28 mouse cellular contexts compared by ENCODE assay signal in genomic region chrX:98628666-98629404, GRCm38 (mm10).
DNase-seq lines count a peak whose midpoint lies in the region; ATAC-seq lines count a peak whose summit lies in the region.
"Had no signal": no experiment of that assay in that cellular context is flagged by ENCODE, and none has a peak within 500 bp of the region (broad histone marks: within the 10 kb centered on the region; RNA-seq: fewer than 3 reads in every experiment).

No protein-coding gene starts in this region.

- H3K27me3 ChIP-seq in midbrain, embryonic 12.5 days = no peaks in the 10 kb centered on the region
- H3K27me3 ChIP-seq in midbrain, embryonic 11.5 days (ENCODE audit: control insufficient read depth, insufficient read depth, low read length) = no peaks in the 10 kb centered on the region; the same call in 1 of the 2 replicates
- peaks cover 2% of the 10 kb centered on the region; the same call in 1 of the 2 replicates for H3K27me3 ChIP-seq in forebrain, embryonic 11.5 days (ENCODE audit: control insufficient read depth, insufficient read depth, low read length)
- no peaks in the 10 kb centered on the region; the same call in 1 of the 2 replicates for H3K27me3 ChIP-seq in forebrain, embryonic 15.5 days
- H3K27me3 ChIP-seq: embryonic facial prominence, embryonic 13.5 days; heart, embryonic 15.5 days; intestine, embryonic 15.5 days; midbrain, embryonic 15.5 days; neural tube, embryonic 15.5 days had no signal

- H3K36me3 ChIP-seq in midbrain, embryonic 12.5 days = no peaks in the 10 kb centered on the region
- no peaks in the 10 kb centered on the region for H3K36me3 ChIP-seq in midbrain, embryonic 11.5 days (ENCODE audit: control insufficient read depth, insufficient read depth, low read length)
- no peaks in the 10 kb centered on the region for H3K36me3 ChIP-seq in forebrain, embryonic 11.5 days (ENCODE audit: control insufficient read depth, insufficient read depth, low read length)
- H3K36me3 ChIP-seq in forebrain, embryonic 15.5 days = no peaks in the 10 kb centered on the region
- H3K36me3 ChIP-seq: embryonic facial prominence, embryonic 13.5 days; heart, embryonic 10.5 days; heart, embryonic 15.5 days; intestine, embryonic 15.5 days; midbrain, embryonic 15.5 days; neural tube, embryonic 15.5 days had no signal

- no peak overlapping the region for H3K9ac ChIP-seq in midbrain, embryonic 12.5 days (replicated peaks)
- no peak overlapping the region for H3K9ac ChIP-seq in midbrain, embryonic 11.5 days (ENCODE audit: low read length)
- no peak overlapping the region for H3K9ac ChIP-seq in forebrain, embryonic 11.5 days (ENCODE audit: low read length)
- no peak overlapping the region for H3K9ac ChIP-seq in forebrain, embryonic 15.5 days (replicated peaks)
- H3K9ac ChIP-seq: embryonic facial prominence, embryonic 13.5 days; heart, embryonic 15.5 days; intestine, embryonic 15.5 days; liver, embryonic 14.5 days; midbrain, embryonic 15.5 days; neural tube, embryonic 15.5 days had no signal

- H3K4me2 ChIP-seq in midbrain, embryonic 12.5 days (replicated peaks) = no peak overlapping the region
- H3K4me2 ChIP-seq in midbrain, embryonic 11.5 days = no peak overlapping the region
- H3K4me2 ChIP-seq in forebrain, embryonic 11.5 days (ENCODE audit: low read depth, low read length, severe bottlenecking) = no peak overlapping the region
- no peak overlapping the region for H3K4me2 ChIP-seq in forebrain, embryonic 15.5 days (replicated peaks)
- H3K4me2 ChIP-seq: embryonic facial prominence, embryonic 13.5 days; heart, embryonic 15.5 days; intestine, embryonic 15.5 days; midbrain, embryonic 15.5 days; neural tube, embryonic 15.5 days had no signal

- no peak overlapping the region for H3K27ac ChIP-seq in midbrain, embryonic 12.5 days (replicated peaks)
- H3K27ac ChIP-seq in midbrain, embryonic 11.5 days (ENCODE audit: low read depth, low read length) = no peak overlapping the region
- no peak overlapping the region for H3K27ac ChIP-seq in forebrain, embryonic 11.5 days (ENCODE audit: low read depth, low read length)
- no peak overlapping the region for H3K27ac ChIP-seq in forebrain, embryonic 15.5 days (replicated peaks)
- H3K27ac ChIP-seq: embryonic facial prominence, embryonic 13.5 days; heart, embryonic 10.5 days; heart, embryonic 15.5 days; intestine, embryonic 15.5 days; liver, embryonic 14.5 days; macrophage; midbrain, embryonic 15.5 days; neural tube, embryonic 15.5 days had no signal

- no peak for DNase-seq in midbrain, embryonic 11.5 days (ENCODE audit: low spot score, missing footprints)
- DNase-seq in forebrain, embryonic 11.5 days (ENCODE audit: low spot score) = peak; percentile 47
- no peak for DNase-seq in gastrocnemius, postnatal 36 days
- no peak for DNase-seq in cerebellum, adult 9-10 months
- no peak for DNase-seq in layer of hippocampus, adult 9-11 months
- DNase-seq: adrenal gland, adult 8-10 months; B cell, adult 2 months; cerebellum, adult 8-10 months; cerebellum, postnatal 36 days; gastrocnemius, postnatal 14 days; heart, adult 11 months; kidney, postnatal 10 days; liver; lung, adult 2 months; lung, postnatal 10 days; right cerebral cortex, adult 18-20 months; thymus, postnatal 14 days had no signal

- intact Hi-C loops in gastrocnemius, postnatal 36 days (cut with DNase I) = loop anchor here (5.0 kb wide), 1 partner anchor 902 kb away; no protein-coding TSS in a partner anchor

- no peaks in the 10 kb centered on the region for H3K4me1 ChIP-seq in midbrain, embryonic 12.5 days
- peaks cover 5% of the 10 kb centered on the region; the same call in 1 of the 2 replicates for H3K4me1 ChIP-seq in midbrain, embryonic 11.5 days (ENCODE audit: control insufficient read depth, insufficient read depth, low read length)
- H3K4me1 ChIP-seq in forebrain, embryonic 11.5 days (replicated peaks; ENCODE audit: control insufficient read depth, insufficient read depth, low read length) = no peaks in the 10 kb centered on the region
- H3K4me1 ChIP-seq in forebrain, embryonic 15.5 days = no peaks in the 10 kb centered on the region
- H3K4me1 ChIP-seq: embryonic facial prominence, embryonic 13.5 days; heart, embryonic 10.5 days; heart, embryonic 15.5 days; intestine, embryonic 15.5 days; midbrain, embryonic 15.5 days; neural tube, embryonic 15.5 days had no signal

- no peak overlapping the region for H3K4me3 ChIP-seq in midbrain, embryonic 12.5 days
- H3K4me3 ChIP-seq in midbrain, embryonic 11.5 days (ENCODE audit: low read depth, low read length) = no peak overlapping the region
- H3K4me3 ChIP-seq in forebrain, embryonic 11.5 days (ENCODE audit: low read depth, low read length) = no peak overlapping the region
- no peak overlapping the region for H3K4me3 ChIP-seq in forebrain, embryonic 15.5 days
- H3K4me3 ChIP-seq: embryonic facial prominence, embryonic 13.5 days; heart, embryonic 10.5 days; heart, embryonic 15.5 days; intestine, embryonic 15.5 days; midbrain, embryonic 15.5 days; neural tube, embryonic 15.5 days had no signal

- peak; percentile 27; the same call in 1 of the 2 replicates for ATAC-seq in midbrain, embryonic 12.5 days (ENCODE audit: low FRiP score, low read depth)
- ATAC-seq in midbrain, embryonic 11.5 days (ENCODE audit: low FRiP score) = no peak
- peak; percentile 82 for ATAC-seq in forebrain, embryonic 11.5 days (replicated peaks; ENCODE audit: low FRiP score)
- ATAC-seq in forebrain, embryonic 15.5 days (replicated peaks) = peak; percentile 94
- ATAC-seq: hindbrain, embryonic 16.5 days; intestine, embryonic 15.5 days; midbrain, embryonic 15.5 days had no signal

- no peaks in the 10 kb centered on the region for H3K9me3 ChIP-seq in midbrain, embryonic 12.5 days
- no peaks in the 10 kb centered on the region for H3K9me3 ChIP-seq in midbrain, embryonic 11.5 days (ENCODE audit: control insufficient read depth, low read length)
- H3K9me3 ChIP-seq in forebrain, embryonic 11.5 days (ENCODE audit: control insufficient read depth, low read length) = no peaks in the 10 kb centered on the region
- H3K9me3 ChIP-seq in forebrain, embryonic 15.5 days = no peaks in the 10 kb centered on the region
- H3K9me3 ChIP-seq: embryonic facial prominence, embryonic 13.5 days; heart, embryonic 10.5 days; heart, embryonic 15.5 days; intestine, embryonic 15.5 days; midbrain, embryonic 15.5 days; neural tube, embryonic 15.5 days had no signal

- WGBS in midbrain, embryonic 12.5 days = 50% methylated on average over 3 of the region's 3 CpGs
- WGBS in midbrain, embryonic 11.5 days = 59% methylated on average over 3 of the region's 3 CpGs
- WGBS in forebrain, embryonic 11.5 days = 36% methylated on average over 3 of the region's 3 CpGs
- WGBS in forebrain, embryonic 15.5 days = 28% methylated on average over 3 of the region's 3 CpGs
